Mouse (Mus musculus) CD4-positive, CD25-positive, alpha-beta regulatory T cell, adult 2 months (primary cell): ENCODE measurements around the gene Dysf.

Source experiments
- DNase-seq: peaks from one replicate; pipeline ENCODE4 v3.0.0-alpha.2; 2012; ENCODE audit warnings: low read depth, low spot score

Dysf gene

GRCm38 (mm10) chr6:84231108-84231507 is 222.7 kb downstream of the Dysf start:
- no peak for DNase-seq

- no peak for DNase-seq
Measured at GRCm38 (mm10) chr6:84232063-84232760, 223.8 kb downstream of the Dysf start.

- DNase-seq: no peak
Measured at GRCm38 (mm10) chr6:84233783-84234182, 225.4 kb downstream of the Dysf start.

GRCm38 (mm10) chr6:84235365-84235764 is 227.0 kb downstream of the Dysf start:
- DNase-seq: no peak

GRCm38 (mm10) chr6:84243385-84243784 is 235.0 kb downstream of the Dysf start:
- no peak for DNase-seq

GRCm38 (mm10) chr6:84246101-84246760 is 237.8 kb downstream of the Dysf start:
- no peak for DNase-seq

- no peak for DNase-seq
Measured at GRCm38 (mm10) chr6:84246979-84247378, 238.6 kb downstream of the Dysf start.
